Mouse (Mus musculus): Measurements from ENCODE around the gene Dnajc22. TPM values are rescaled to one million over a fixed set of nuclear protein-coding genes. Genes with fewer than 3 reads are reported as not detected.

Gene Dnajc22
- polyA plus RNA-seq, 1 experiment from 2014 or later = 14.1 TPM

- Histone ChIP-seq H3K9ac (ENCODE audit: low read length) (no peak overlapping the region), H3K36me3 (ENCODE audit: control insufficient read depth, insufficient read depth, low read length) (no peaks in the 10 kb centered on the region), H3K4me3 (replicated peaks; ENCODE audit: low read length) (no peak overlapping the region), H3K27ac (ENCODE audit: low read length) (no peak overlapping the region), H3K4me1 (ENCODE audit: control insufficient read depth, insufficient read depth, low read length) (peaks cover 3% of the 10 kb centered on the region; the same call in 1 of the 2 replicates), H3K27me3 (ENCODE audit: control insufficient read depth, insufficient read depth, low read length) (no peaks in the 10 kb centered on the region), H3K9me3 (replicated peaks; ENCODE audit: control insufficient read depth, low read length) (no peaks in the 10 kb centered on the region), H3K4me2 (ENCODE audit: low read depth, low read length) (no peak overlapping the region)
- no peak for ATAC-seq (ENCODE audit: insufficient read depth, low FRiP score)
- 78% methylated on average over 5 of the region's 5 CpGs for WGBS
These were observed 45.4 kb downstream of the Dnajc22 start for GRCm38 (mm10) chr15:99138389-99138788.

- no peak overlapping the region for H3K27ac ChIP-seq (ENCODE audit: low read length)
- ATAC-seq (ENCODE audit: insufficient read depth, low FRiP score) = peak; percentile 64; the same call in 1 of the 2 replicates
- no peaks in the 10 kb centered on the region for H3K9me3 ChIP-seq (replicated peaks; ENCODE audit: control insufficient read depth, low read length)
- 62% methylated on average over 6 of the region's 6 CpGs for WGBS
- no peaks in the 10 kb centered on the region for H3K36me3 ChIP-seq (ENCODE audit: control insufficient read depth, insufficient read depth, low read length)
- H3K4me2 ChIP-seq (ENCODE audit: low read depth, low read length) = no peak overlapping the region
- no peak overlapping the region for H3K4me3 ChIP-seq (replicated peaks; ENCODE audit: low read length)
- no peaks in the 10 kb centered on the region for H3K27me3 ChIP-seq (ENCODE audit: control insufficient read depth, insufficient read depth, low read length)
- H3K4me1 ChIP-seq (ENCODE audit: control insufficient read depth, insufficient read depth, low read length) = peaks cover 3% of the 10 kb centered on the region; the same call in 1 of the 2 replicates
- H3K9ac ChIP-seq (ENCODE audit: low read length) = no peak overlapping the region
These were observed 46.7 kb downstream of the Dnajc22 start for GRCm38 (mm10) chr15:99139669-99140068.

- no peak for ATAC-seq (ENCODE audit: insufficient read depth, low FRiP score)
- 94% methylated on average over 7 of the region's 7 CpGs for WGBS
- Histone ChIP-seq H3K27ac (ENCODE audit: low read length) (no peak overlapping the region), H3K27me3 (ENCODE audit: control insufficient read depth, insufficient read depth, low read length) (no peaks in the 10 kb centered on the region), H3K36me3 (ENCODE audit: control insufficient read depth, insufficient read depth, low read length) (0 out of 2 replicates have a peak, but pooled peaks cover 3% of the 10 kb centered on the region), H3K9me3 (replicated peaks; ENCODE audit: control insufficient read depth, low read length) (no peaks in the 10 kb centered on the region), H3K4me2 (ENCODE audit: low read depth, low read length) (no peak overlapping the region), H3K9ac (ENCODE audit: low read length) (no peak overlapping the region), H3K4me3 (replicated peaks; ENCODE audit: low read length) (no peak overlapping the region), H3K4me1 (ENCODE audit: control insufficient read depth, insufficient read depth, low read length) (no peaks in the 10 kb centered on the region)
These were observed 57.5 kb downstream of the Dnajc22 start for GRCm38 (mm10) chr15:99150516-99150915.

GRCm38 (mm10) chr15:99151324-99151723 lies 58.4 kb downstream of the Dnajc22 start:
- WGBS = 60% methylated on average over 8 of the region's 8 CpGs
- no peak overlapping the region for H3K4me2 ChIP-seq (ENCODE audit: low read depth, low read length)
- H3K27me3 ChIP-seq (ENCODE audit: control insufficient read depth, insufficient read depth, low read length) = no peaks in the 10 kb centered on the region
- peak overlapping the region; percentile 37; the same call in 1 of the 2 replicates for H3K27ac ChIP-seq (ENCODE audit: low read length)
- no peaks in the 10 kb centered on the region for H3K36me3 ChIP-seq (ENCODE audit: control insufficient read depth, insufficient read depth, low read length)
- H3K4me1 ChIP-seq (ENCODE audit: control insufficient read depth, insufficient read depth, low read length) = no peaks in the 10 kb centered on the region
- no peak overlapping the region for H3K9ac ChIP-seq (ENCODE audit: low read length)
- no peak overlapping the region for H3K4me3 ChIP-seq (replicated peaks; ENCODE audit: low read length)
- no peaks in the 10 kb centered on the region for H3K9me3 ChIP-seq (replicated peaks; ENCODE audit: control insufficient read depth, low read length)
- no peak for ATAC-seq (ENCODE audit: insufficient read depth, low FRiP score)

- H3K9me3 ChIP-seq (replicated peaks; ENCODE audit: control insufficient read depth, low read length) = no peaks in the 10 kb centered on the region
- ATAC-seq (ENCODE audit: insufficient read depth, low FRiP score) = no peak
- H3K9ac ChIP-seq (ENCODE audit: low read length) = no peak overlapping the region
- H3K27ac ChIP-seq (ENCODE audit: low read length) = no peak overlapping the region
- H3K27me3 ChIP-seq (ENCODE audit: control insufficient read depth, insufficient read depth, low read length) = no peaks in the 10 kb centered on the region
- no peak overlapping the region for H3K4me3 ChIP-seq (replicated peaks; ENCODE audit: low read length)
- no peaks in the 10 kb centered on the region for H3K36me3 ChIP-seq (ENCODE audit: control insufficient read depth, insufficient read depth, low read length)
- 92% methylated on average over 8 of the region's 8 CpGs for WGBS
- H3K4me2 ChIP-seq (ENCODE audit: low read depth, low read length) = no peak overlapping the region
- H3K4me1 ChIP-seq (ENCODE audit: control insufficient read depth, insufficient read depth, low read length) = no peaks in the 10 kb centered on the region
These were observed 60.5 kb downstream of the Dnajc22 start for GRCm38 (mm10) chr15:99153466-99153865.

Small RNA genes lying within 50 kb of the gene (microRNA-seq; reads per million reads assigned to microRNA genes)
- gene Mir6960 = not detected

Other genes starting within 250 kb of the Dnajc22 start
- 10.1 and 11.4 TPM in 2 replicates for gene Kmt2d, start 222.0 kb upstream of the Dnajc22 start, polyA plus RNA-seq (2015; fragmentation: Nextera tagmentation; extraction: Ambion mirVana)
- 8.2 and 9.8 TPM in 2 replicates for gene Rhebl1, start 198.6 kb upstream of the Dnajc22 start, polyA plus RNA-seq (2015; fragmentation: Nextera tagmentation; extraction: Ambion mirVana)
- 0.84 and 1.1 TPM in 2 replicates for gene Dhh, start 194.6 kb upstream of the Dnajc22 start, polyA plus RNA-seq (2015; fragmentation: Nextera tagmentation; extraction: Ambion mirVana)
- gene Lmbr1l, start 174.9 kb upstream of the Dnajc22 start, polyA plus RNA-seq (2015; fragmentation: Nextera tagmentation; extraction: Ambion mirVana) = 14.8 and 18.3 TPM in 2 replicates
- gene Tuba1b, start 158.6 kb upstream of the Dnajc22 start, polyA plus RNA-seq (2015; fragmentation: Nextera tagmentation; extraction: Ambion mirVana) = 1,202 and 1,296 TPM in 2 replicates
- not detected in 2 replicates for gene Gm49450, start 139.6 kb upstream of the Dnajc22 start, polyA plus RNA-seq (2015; fragmentation: Nextera tagmentation; extraction: Ambion mirVana)
- 1,001 and 1,036 TPM in 2 replicates for gene Tuba1a, start 139.5 kb upstream of the Dnajc22 start, polyA plus RNA-seq (2015; fragmentation: Nextera tagmentation; extraction: Ambion mirVana)
- gene Tuba1c, start 63.3 kb upstream of the Dnajc22 start, polyA plus RNA-seq (2015; fragmentation: Nextera tagmentation; extraction: Ambion mirVana) = 196 and 209 TPM in 2 replicates
- gene Prph, start 38.0 kb upstream of the Dnajc22 start, polyA plus RNA-seq (2015; fragmentation: Nextera tagmentation; extraction: Ambion mirVana) = 24.4 and 25.4 TPM in 2 replicates
- gene Troap, start 18.6 kb upstream of the Dnajc22 start, polyA plus RNA-seq (2015; fragmentation: Nextera tagmentation; extraction: Ambion mirVana) = 25.6 and 26.4 TPM in 2 replicates
- gene C1ql4, start 5.4 kb upstream of the Dnajc22 start, polyA plus RNA-seq (2015; fragmentation: Nextera tagmentation; extraction: Ambion mirVana) = not detected in 2 replicates
- gene Spats2, start 32.7 kb downstream of the Dnajc22 start, polyA plus RNA-seq (2015; fragmentation: Nextera tagmentation; extraction: Ambion mirVana) = 18.3 and 20.2 TPM in 2 replicates
- gene Kcnh3, start 131.7 kb downstream of the Dnajc22 start, polyA plus RNA-seq (2015; fragmentation: Nextera tagmentation; extraction: Ambion mirVana) = 0.52 and 0.66 TPM in 2 replicates
- 98.7 and 113 TPM in 2 replicates for gene Mcrs1, start 158.8 kb downstream of the Dnajc22 start, polyA plus RNA-seq (2015; fragmentation: Nextera tagmentation; extraction: Ambion mirVana)
- gene Prpf40b, start 201.9 kb downstream of the Dnajc22 start, polyA plus RNA-seq (2015; fragmentation: Nextera tagmentation; extraction: Ambion mirVana) = 42.5 and 44.3 TPM in 2 replicates
- 0.06 and 0.10 TPM in 2 replicates for gene Fam186b, start 202.7 kb downstream of the Dnajc22 start, polyA plus RNA-seq (2015; fragmentation: Nextera tagmentation; extraction: Ambion mirVana)

Measured in stomach, embryonic 16.5 days (tissue).